Mouse (Mus musculus): ENCODE measurements at regions not wholly inside any gene's neighbourhood (a gene's known extent, or its start where the extent isn't known, plus 50 kb on each side); places are given as distances from the start of the nearest gene placed in this dataset.

DNA sequence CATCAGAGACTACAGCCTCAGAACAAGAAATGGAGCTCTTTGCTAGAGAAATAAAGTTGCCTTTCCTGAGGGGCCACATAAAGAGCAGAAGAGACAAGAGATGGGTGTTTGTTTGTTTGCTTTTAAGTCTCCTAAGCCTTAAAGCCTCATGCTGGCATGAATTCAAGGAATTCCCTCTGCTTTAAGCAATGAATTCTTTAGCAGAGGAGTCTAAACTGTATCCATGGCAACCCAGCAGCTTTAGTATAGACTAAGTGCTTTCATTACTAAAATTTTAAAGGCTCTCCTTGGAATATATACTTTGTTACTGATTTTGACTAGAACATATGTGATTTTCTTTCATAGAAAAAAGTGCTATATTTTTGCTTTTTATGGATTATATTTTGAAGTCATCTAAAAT is 195.0 kb upstream of the Meox2 start:
- TF ChIP-seq CHD2 (IDR thresholded peaks at IDR 0.05; ENCODE audit: low read length) = no peak
- no peak for TF ChIP-seq POLR2A (IDR thresholded peaks at IDR 0.05; ENCODE audit: control insufficient read depth in 1 of 2, insufficient read depth in 1 of 2, low read depth in 1 of 2, low read length in 2 of 2, poor library complexity in 1 of 2)
- TF ChIP-seq E2F4 (IDR thresholded peaks at IDR 0.05; ENCODE audit: borderline replicate concordance, low read depth, low read length) = no peak
- TF ChIP-seq CTCF (IDR thresholded peaks at IDR 0.05 in 2 of 3, conservative IDR thresholded peaks at IDR 0.05 in 1 of 3; ENCODE audit: control insufficient read depth in 1 of 3, insufficient read depth in 1 of 3, low read depth in 2 of 3, low read length in 3 of 3, poor library complexity in 1 of 3, severe bottlenecking in 1 of 3) = no peak
- no peak for TF ChIP-seq USF1 (IDR thresholded peaks at IDR 0.05; ENCODE audit: low read depth, low read length)
- TF ChIP-seq MXI1 (IDR thresholded peaks at IDR 0.05; ENCODE audit: low read depth, low read length) = no peak
- no peak for TF ChIP-seq BHLHE40 (IDR thresholded peaks at IDR 0.05; ENCODE audit: borderline replicate concordance, low read depth, low read length)
- no peak for TF ChIP-seq MAX (IDR thresholded peaks at IDR 0.05; ENCODE audit: low read length)
- no peak for TF ChIP-seq GABPA (IDR thresholded peaks at IDR 0.05; ENCODE audit: low read depth, low read length)
- TF ChIP-seq MAZ (IDR thresholded peaks at IDR 0.05; ENCODE audit: low read depth, low read length) = no peak
- no peak for TF ChIP-seq ZNF384 (IDR thresholded peaks at IDR 0.05; ENCODE audit: low read depth, low read length)
